Mouse (Mus musculus) cerebellum, postnatal 4 days (tissue): Measurements from ENCODE around the gene Cfap300.

Experiments
- DNase-seq, 2 experiments: peaks; one replicate each; pipeline ENCODE4 v3.0.0; 2022; ENCODE audit warnings: low spot score in 2 of 2, mixed read lengths in 1 of 2

Cfap300 gene

GRCm38 (mm10) chr9:8042338-8043043 lies at the start of gene Cfap300:
Cfap300 (minus strand) TSS chr9:8042823.
- DNase-seq: peak; percentile 94 to 96

- no peak for DNase-seq
These were observed 36.3 kb upstream of the Cfap300 start for GRCm38 (mm10) chr9:8078882-8079281.

- DNase-seq: no peak
These were observed 31.7 kb upstream of the Cfap300 start for GRCm38 (mm10) chr9:8074345-8074744.

- DNase-seq: no peak
These were observed 30.7 kb upstream of the Cfap300 start for GRCm38 (mm10) chr9:8073203-8073755.

GRCm38 (mm10) chr9:8059636-8060035 lies 17.0 kb upstream of the Cfap300 start:
- no peak for DNase-seq

GRCm38 (mm10) chr9:8054831-8055230 lies 12.2 kb upstream of the Cfap300 start:
- no peak for DNase-seq

GRCm38 (mm10) chr9:8043044-8043387 lies 393 bp upstream of the Cfap300 start:
- DNase-seq: no peak

GRCm38 (mm10) chr9:8035546-8035945 lies 7.1 kb downstream of the Cfap300 start:
- no peak for DNase-seq

GRCm38 (mm10) chr9:8035091-8035490 lies 7.5 kb downstream of the Cfap300 start:
- no peak for DNase-seq

- no peak for DNase-seq
These were observed 8.5 kb downstream of the Cfap300 start for GRCm38 (mm10) chr9:8034143-8034542.

GRCm38 (mm10) chr9:8032847-8033246 lies 9.8 kb downstream of the Cfap300 start:
- no peak for DNase-seq

GRCm38 (mm10) chr9:8018609-8019008 lies 24.0 kb downstream of the Cfap300 start:
- DNase-seq: no peak

GRCm38 (mm10) chr9:8017253-8017913 lies 25.2 kb downstream of the Cfap300 start:
- DNase-seq: peak in 1 of 2 experiments; percentile 14

- DNase-seq: peak; percentile 70 to 79
These were observed 38.1 kb downstream of the Cfap300 start, which contains the start of gene Yap1 for GRCm38 (mm10) chr9:8004370-8004991. Yap1 (minus strand) TSS chr9:8004596.

- DNase-seq: peak in 1 of 2 experiments; percentile 41
These were observed 39.0 kb downstream of the Cfap300 start for GRCm38 (mm10) chr9:8003301-8004271.

- peak in 1 of 2 experiments; percentile 2 for DNase-seq
These were observed 39.8 kb downstream of the Cfap300 start for GRCm38 (mm10) chr9:8002806-8003205.

GRCm38 (mm10) chr9:8001352-8001751 lies 41.3 kb downstream of the Cfap300 start:
- peak in 1 of 2 experiments; percentile 10 for DNase-seq

- DNase-seq: no peak
These were observed 48.3 kb downstream of the Cfap300 start for GRCm38 (mm10) chr9:7994275-7994674.

- no peak for DNase-seq
These were observed 50.0 kb downstream of the Cfap300 start for GRCm38 (mm10) chr9:7992651-7993050.

- no peak for DNase-seq
These were observed 51.7 kb downstream of the Cfap300 start for GRCm38 (mm10) chr9:7990897-7991296.

- DNase-seq: no peak
These were observed 55.5 kb downstream of the Cfap300 start for GRCm38 (mm10) chr9:7987119-7987518.
